Mouse (Mus musculus): ENCODE measurements around the gene Gpi1. TPM values are rescaled to one million over a fixed set of nuclear protein-coding genes. Genes with fewer than 3 reads are reported as not detected.
"Not testable (repeated sequence)": the region's sequence is repeated elsewhere in the genome, so short reads cannot be mapped to it uniquely, and the experiment has no call there.

Gene Gpi1
- polyA plus RNA-seq, 1 experiment = 641 TPM

GRCm38 (mm10) chr7:34221594-34222250, 8.4 kb downstream of the Gpi1 start:
- H3K27ac ChIP-seq (ENCODE audit: insufficient read depth, low read depth, low read length) = no peak overlapping the region
- TF ChIP-seq CTCF (IDR thresholded peaks at IDR 0.05; ENCODE audit: low read depth, low read length) (no peak), POLR2A (IDR thresholded peaks at IDR 0.05; ENCODE audit: borderline replicate concordance, low read depth, low read length) (no peak)
- no peak overlapping the region for H3K4me3 ChIP-seq (ENCODE audit: insufficient read depth, low read length)
- H3K4me1 ChIP-seq (ENCODE audit: control insufficient read depth, insufficient read depth, low read length) = peaks cover 11% of the 10 kb centered on the region; the same call in 1 of the 2 replicates

- no peak overlapping the region for H3K4me3 ChIP-seq (ENCODE audit: insufficient read depth, low read length)
- H3K27ac ChIP-seq (ENCODE audit: insufficient read depth, low read depth, low read length) = no peak overlapping the region
- H3K4me1 ChIP-seq (ENCODE audit: control insufficient read depth, insufficient read depth, low read length) = peaks cover 31% of the 10 kb centered on the region
- TF ChIP-seq POLR2A (IDR thresholded peaks at IDR 0.05; ENCODE audit: borderline replicate concordance, low read depth, low read length) (no peak), CTCF (IDR thresholded peaks at IDR 0.05; ENCODE audit: low read depth, low read length) (no peak)
Measured at GRCm38 (mm10) chr7:34218496-34218895, 11.6 kb downstream of the Gpi1 start.

GRCm38 (mm10) chr7:34216474-34216873, 13.7 kb downstream of the Gpi1 start:
- Histone ChIP-seq H3K27ac (ENCODE audit: insufficient read depth, low read depth, low read length) (no peak overlapping the region), H3K4me3 (ENCODE audit: insufficient read depth, low read length) (no peak overlapping the region), H3K4me1 (ENCODE audit: control insufficient read depth, insufficient read depth, low read length) (peaks cover 35% of the 10 kb centered on the region)
- TF ChIP-seq POLR2A (IDR thresholded peaks at IDR 0.05; ENCODE audit: borderline replicate concordance, low read depth, low read length) = no peak

GRCm38 (mm10) chr7:34215481-34215880, 14.7 kb downstream of the Gpi1 start:
- H3K4me3 ChIP-seq (ENCODE audit: insufficient read depth, low read length) = no peak overlapping the region
- no peak for TF ChIP-seq CTCF (IDR thresholded peaks at IDR 0.05; ENCODE audit: low read depth, low read length)
- TF ChIP-seq POLR2A (IDR thresholded peaks at IDR 0.05; ENCODE audit: borderline replicate concordance, low read depth, low read length) = no peak
- peak overlapping the region; percentile 56 for H3K27ac ChIP-seq (ENCODE audit: insufficient read depth, low read depth, low read length)
- peaks cover 35% of the 10 kb centered on the region for H3K4me1 ChIP-seq (ENCODE audit: control insufficient read depth, insufficient read depth, low read length)

GRCm38 (mm10) chr7:34214644-34215043, 15.5 kb downstream of the Gpi1 start:
- Histone ChIP-seq H3K4me1 (ENCODE audit: control insufficient read depth, insufficient read depth, low read length) (peaks cover 35% of the 10 kb centered on the region), H3K4me3 (ENCODE audit: insufficient read depth, low read length) (no peak overlapping the region), H3K27ac (ENCODE audit: insufficient read depth, low read depth, low read length) (peak overlapping the region; percentile 56)
- TF ChIP-seq POLR2A (IDR thresholded peaks at IDR 0.05; ENCODE audit: borderline replicate concordance, low read depth, low read length) (no peak), CTCF (IDR thresholded peaks at IDR 0.05; ENCODE audit: low read depth, low read length) (no peak)

GRCm38 (mm10) chr7:34213281-34213680, 16.9 kb downstream of the Gpi1 start:
- TF ChIP-seq POLR2A (IDR thresholded peaks at IDR 0.05; ENCODE audit: borderline replicate concordance, low read depth, low read length) = no peak
- no peak for TF ChIP-seq CTCF (IDR thresholded peaks at IDR 0.05; ENCODE audit: low read depth, low read length)
- H3K27ac ChIP-seq (ENCODE audit: insufficient read depth, low read depth, low read length) = peak overlapping the region; percentile 30; the same call in 1 of the 2 replicates
- peaks cover 35% of the 10 kb centered on the region for H3K4me1 ChIP-seq (ENCODE audit: control insufficient read depth, insufficient read depth, low read length)
- H3K4me3 ChIP-seq (ENCODE audit: insufficient read depth, low read length) = no peak overlapping the region

- Histone ChIP-seq H3K4me1 (ENCODE audit: control insufficient read depth, insufficient read depth, low read length) (peaks cover under 1% of the 10 kb centered on the region), H3K4me3 (ENCODE audit: insufficient read depth, low read length) (no peak overlapping the region), H3K27ac (ENCODE audit: insufficient read depth, low read depth, low read length) (no peak overlapping the region)
- TF ChIP-seq CTCF (IDR thresholded peaks at IDR 0.05; ENCODE audit: low read depth, low read length) (no peak), POLR2A (IDR thresholded peaks at IDR 0.05; ENCODE audit: borderline replicate concordance, low read depth, low read length) (no peak)
Measured at GRCm38 (mm10) chr7:34208027-34208745, 21.9 kb downstream of the Gpi1 start.

GRCm38 (mm10) chr7:34206331-34206730, 23.8 kb downstream of the Gpi1 start:
- Histone ChIP-seq H3K27ac (ENCODE audit: insufficient read depth, low read depth, low read length) (no peak overlapping the region), H3K4me1 (ENCODE audit: control insufficient read depth, insufficient read depth, low read length) (no peaks in the 10 kb centered on the region), H3K4me3 (ENCODE audit: insufficient read depth, low read length) (no peak overlapping the region)
- TF ChIP-seq CTCF (IDR thresholded peaks at IDR 0.05; ENCODE audit: low read depth, low read length) (no peak), POLR2A (IDR thresholded peaks at IDR 0.05; ENCODE audit: borderline replicate concordance, low read depth, low read length) (no peak)

GRCm38 (mm10) chr7:34202147-34202546, 28.0 kb downstream of the Gpi1 start:
- H3K27ac ChIP-seq (ENCODE audit: insufficient read depth, low read depth, low read length); H3K4me3 ChIP-seq (ENCODE audit: insufficient read depth, low read length); H3K4me1 ChIP-seq (ENCODE audit: control insufficient read depth, insufficient read depth, low read length): not testable (repeated sequence)

- Histone ChIP-seq H3K4me1 (ENCODE audit: control insufficient read depth, insufficient read depth, low read length) (peaks cover 3% of the 10 kb centered on the region; the same call in 1 of the 2 replicates), H3K27ac (ENCODE audit: insufficient read depth, low read depth, low read length) (no peak overlapping the region), H3K4me3 (ENCODE audit: insufficient read depth, low read length) (no peak overlapping the region)
- no peak for TF ChIP-seq CTCF (IDR thresholded peaks at IDR 0.05; ENCODE audit: low read depth, low read length)
Measured at GRCm38 (mm10) chr7:34200829-34201228, 29.3 kb downstream of the Gpi1 start.
